Mouse (Mus musculus) liver, embryonic 14.5 days (tissue): ENCODE measurements at regions not wholly inside any gene's neighbourhood (a gene's known extent, or its start where the extent isn't known, plus 50 kb on each side); places are given as distances from the start of the nearest gene placed in this dataset.

Experiments used
- ATAC-seq: fragments of 200-750 bp; cut with Nextera tagmentation; 2 replicates; pipeline ENCODE4 v1.8.0; 2017; ENCODE audit warnings: moderate number of reproducible peaks, mild to moderate bottlenecking, moderate library complexity; ENCODE audit not compliant: insufficient read depth
- DNase-seq, 3 experiments: peaks; one replicate each; pipeline ENCODE4 v3.0.0-alpha.2; 2012 to 2013; ENCODE audit warnings: low read depth in 3 of 3, low spot score in 3 of 3
- H3K27ac ChIP-seq: fragments of 300-500 bp; sonication (generic); 2 replicates; pipeline ENCODE4 v1.5.1; 2014; ENCODE audit warnings: moderate library complexity, mild to moderate bottlenecking, control low read depth, inconsistent platforms
- H3K27me3 ChIP-seq: fragments of 300-500 bp; sonication (generic); 2 replicates; pipeline ENCODE4 v1.6.1; 2014; ENCODE audit warnings: mild to moderate bottlenecking, low read length, moderate library complexity; ENCODE audit not compliant: control insufficient read depth, insufficient read depth
- H3K36me3 ChIP-seq: fragments of 300-500 bp; sonication (generic); replicated peaks from 2 replicates; pipeline ENCODE4 v1.6.1; 2014; ENCODE audit warnings: low read depth; ENCODE audit not compliant: control insufficient read depth, insufficient read depth
- H3K4me1 ChIP-seq, 2 experiments: fragments of 200-500 bp in 1 of 2; fragments of 300-500 bp in 1 of 2; sonication (generic) in 1 of 2; replicated peaks; 2 replicates each; pipeline ENCODE4 v1.6.1; 2012 to 2014; ENCODE audit warnings: antibody characterized with exemption in 1 of 2, inconsistent platforms in 1 of 2, low read length in 1 of 2; ENCODE audit not compliant: control insufficient read depth in 2 of 2, insufficient read depth in 2 of 2
- H3K4me2 ChIP-seq: fragments of 300-500 bp; sonication (generic); 2 replicates; pipeline ENCODE4 v1.6.1; 2014; ENCODE audit warnings: low read depth, mild to moderate bottlenecking, control low read depth, moderate library complexity
- H3K4me3 ChIP-seq, 2 experiments: fragments of 200-500 bp in 1 of 2; fragments of 300-500 bp in 1 of 2; sonication (generic) in 1 of 2; 2 replicates each; pipeline ENCODE4 v1.5.1; 2012 to 2014; ENCODE audit warnings: low read depth in 2 of 2, low read length in 2 of 2, mild to moderate bottlenecking in 2 of 2, control low read depth in 1 of 2, inconsistent platforms in 1 of 2, moderate library complexity in 1 of 2; ENCODE audit not compliant: insufficient read depth in 1 of 2
- H3K9ac ChIP-seq: fragments of 300-500 bp; sonication (generic); replicated peaks from 2 replicates; pipeline ENCODE4 v1.6.1; 2014; ENCODE audit warnings: mild to moderate bottlenecking, control low read depth, moderate library complexity
- H3K9me3 ChIP-seq: fragments of 300-500 bp; sonication (generic); 2 replicates; pipeline ENCODE4 v1.6.1; 2016; ENCODE audit warnings: low read length, mixed read lengths; ENCODE audit not compliant: control insufficient read depth
- CTCF ChIP-seq: IDR thresholded peaks from 2 replicates; pipeline ENCODE4 v1.5.1; 2016; ENCODE audit warnings: antibody characterized with exemption, low read depth, control low read depth
- EP300 ChIP-seq: IDR thresholded peaks from 2 replicates; pipeline ENCODE4 v1.6.1; 2016; ENCODE audit warnings: antibody characterized with exemption, low read depth
- WGBS: fragments of 180-500 bp; shearing (Covaris S2); extraction: QIAGEN DNeasy Blood & Tissue Kit; methylation state at CpG from one replicate; pipeline ENCODE4 v1.1.7; 2014; ENCODE audit not compliant: insufficient replicate concordance; 5-methylcytosine and 5-hydroxymethylcytosine counted together

DNA sequence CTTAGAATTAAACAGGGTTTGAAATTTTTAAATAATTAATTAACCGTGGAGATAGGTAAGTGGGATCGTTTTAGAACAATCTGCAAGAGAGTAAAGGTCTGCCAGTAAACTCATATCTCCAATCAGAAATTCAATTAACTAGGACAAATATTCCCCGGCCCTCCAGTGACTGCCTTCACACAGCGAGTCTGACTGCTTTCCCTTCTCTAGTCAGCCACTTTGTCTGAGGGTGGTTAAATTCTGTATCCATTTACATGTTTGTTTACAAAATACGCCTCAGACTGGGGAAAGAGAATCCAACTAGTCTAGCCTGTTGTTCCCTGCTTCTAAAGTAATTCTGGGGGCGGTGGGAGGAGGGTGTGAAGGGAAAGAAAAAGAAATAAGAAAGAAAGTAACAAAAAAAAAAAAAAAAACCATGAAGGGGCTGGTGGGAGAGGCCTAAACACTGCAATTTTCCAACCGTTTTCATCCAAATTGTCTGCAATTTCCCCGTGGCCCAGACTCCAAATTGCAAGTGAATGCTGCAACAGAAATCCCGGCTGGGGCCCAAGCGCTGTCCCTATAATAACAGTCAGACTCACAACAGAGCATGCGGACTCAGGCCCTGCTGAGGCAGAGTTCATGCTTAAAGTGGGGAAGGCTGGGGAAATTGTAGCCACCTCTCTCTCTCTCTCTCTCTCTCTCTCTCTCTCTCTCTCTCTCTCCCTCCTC is 336.3 kb downstream of the Gm9195 start:
- Histone ChIP-seq H3K9ac (no peak overlapping the region), H3K4me2 (no peak overlapping the region), H3K27ac (no peak overlapping the region), H3K27me3 (no peaks in the 10 kb centered on the region), H3K4me1 (no peaks in the 10 kb centered on the region), H3K36me3 (no peaks in the 10 kb centered on the region), H3K4me3 (no peak overlapping the region), H3K9me3 (no peaks in the 10 kb centered on the region)
- 58% methylated on average over 11 of the region's 11 CpGs for WGBS
- TF ChIP-seq CTCF: no peak
- no peak for TF ChIP-seq EP300
- ATAC-seq (no peak), DNase-seq (no peak)

DNA sequence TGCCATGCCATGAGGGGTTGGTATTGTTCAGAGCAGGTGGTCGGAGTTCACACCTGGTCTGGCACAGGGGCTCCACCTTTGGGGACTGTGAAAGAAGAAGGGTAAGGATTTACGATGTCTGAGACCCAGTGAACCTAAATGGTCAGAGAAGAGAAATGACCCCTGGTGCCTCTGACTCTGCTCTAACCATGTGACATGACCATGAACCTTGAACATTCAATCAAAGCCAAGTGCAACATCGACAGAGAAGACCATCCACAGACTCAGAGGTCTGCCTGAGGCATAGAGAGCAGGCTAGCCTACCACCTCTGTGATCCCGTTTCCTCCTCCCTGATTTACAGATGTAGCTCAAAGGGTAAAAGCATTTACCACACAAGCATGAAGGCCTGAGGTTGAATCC is 340.0 kb downstream of the Gm9195 start:
- ATAC-seq (no peak), DNase-seq (no peak)
- H3K36me3 ChIP-seq: no peaks in the 10 kb centered on the region
- H3K27ac ChIP-seq: no peak overlapping the region
- H3K4me3 ChIP-seq: no peak overlapping the region
- H3K9me3 ChIP-seq: no peaks in the 10 kb centered on the region
- no peaks in the 10 kb centered on the region for H3K4me1 ChIP-seq
- 62% methylated on average over 4 of the region's 4 CpGs for WGBS
- no peak overlapping the region for H3K9ac ChIP-seq
- H3K27me3 ChIP-seq: no peaks in the 10 kb centered on the region
- H3K4me2 ChIP-seq: no peak overlapping the region
- TF ChIP-seq EP300: no peak
- no peak for TF ChIP-seq CTCF

DNA sequence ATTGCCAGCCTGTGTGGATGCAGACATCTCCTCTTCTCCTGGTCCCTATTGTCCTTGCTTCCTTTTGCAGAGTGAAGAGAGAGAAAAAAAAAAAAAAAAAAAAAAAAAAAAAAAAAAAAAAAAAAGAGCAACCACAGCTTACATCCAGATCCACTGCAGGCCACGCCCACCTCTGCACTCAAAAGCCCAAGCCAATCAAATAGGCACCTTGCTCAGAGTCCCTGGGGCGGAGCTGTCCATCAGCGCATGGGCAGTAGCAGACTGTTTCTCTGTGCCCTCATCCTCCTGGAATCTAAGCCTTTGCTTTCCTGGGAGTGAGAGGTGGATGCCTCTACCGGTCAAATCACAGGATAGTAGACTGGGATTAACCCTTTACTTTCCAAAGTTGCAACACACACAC is 342.2 kb downstream of the Gm9195 start:
- Histone ChIP-seq H3K27me3 (no peaks in the 10 kb centered on the region), H3K9me3 (no peaks in the 10 kb centered on the region), H3K9ac (no peak overlapping the region), H3K27ac (no peak overlapping the region), H3K4me2 (no peak overlapping the region), H3K4me1 (no peaks in the 10 kb centered on the region), H3K4me3 (no peak overlapping the region), H3K36me3 (no peaks in the 10 kb centered on the region)
- DNase-seq (no peak), ATAC-seq (no peak)
- TF ChIP-seq CTCF (no peak), EP300 (no peak)
- WGBS: 29% methylated on average over 4 of the region's 4 CpGs

DNA sequence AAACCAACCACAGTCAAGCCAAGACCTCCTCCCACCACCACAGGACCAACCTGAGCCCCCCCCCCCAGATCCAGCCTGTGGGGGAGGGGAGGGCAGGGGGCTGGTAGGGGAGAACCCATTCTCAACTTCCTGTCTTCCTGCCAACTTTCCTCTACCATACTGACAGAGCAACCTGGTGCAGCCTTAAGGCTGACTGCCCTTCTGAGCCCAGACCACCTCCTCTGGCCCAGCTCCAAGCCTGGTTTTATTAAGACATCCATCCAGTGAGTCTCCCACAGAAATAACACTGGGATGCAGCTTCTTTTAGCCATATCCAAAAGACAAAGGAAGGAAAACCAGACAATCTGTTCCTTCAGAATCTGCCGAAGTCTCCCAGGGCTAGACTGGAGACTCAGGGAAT is 342.8 kb downstream of the Gm9195 start:
- WGBS: 52% methylated on average over 1 of the region's 1 CpGs
- ATAC-seq: no peak
- Histone ChIP-seq H3K4me2 (no peak overlapping the region), H3K27me3 (no peaks in the 10 kb centered on the region), H3K4me1 (no peaks in the 10 kb centered on the region), H3K9me3 (no peaks in the 10 kb centered on the region), H3K27ac (no peak overlapping the region), H3K4me3 (no peak overlapping the region), H3K9ac (no peak overlapping the region), H3K36me3 (no peaks in the 10 kb centered on the region)
- DNase-seq: no peak
- TF ChIP-seq EP300 (no peak), CTCF (no peak)

DNA sequence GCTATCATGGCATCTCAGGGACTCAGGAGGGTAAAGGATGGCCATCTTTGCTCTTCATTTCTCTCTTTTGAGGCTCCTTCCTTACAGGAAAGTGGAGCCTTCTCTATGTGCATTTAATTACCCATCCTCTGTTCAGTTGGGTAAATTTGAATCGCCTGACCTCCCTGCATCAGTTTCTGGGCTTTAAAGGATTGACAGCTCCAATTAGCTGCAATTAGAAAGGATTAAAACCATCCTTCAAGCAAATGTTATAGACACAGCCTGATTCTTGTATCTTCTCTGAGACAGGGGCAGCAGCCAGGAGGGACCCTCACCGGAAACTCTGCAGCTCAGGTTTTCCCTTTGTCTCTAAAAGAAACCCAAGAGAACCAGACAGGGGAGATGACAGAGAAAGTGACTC is 345.3 kb downstream of the Gm9195 start:
- Histone ChIP-seq H3K4me3 (no peak overlapping the region), H3K9me3 (no peaks in the 10 kb centered on the region), H3K4me1 (no peaks in the 10 kb centered on the region), H3K4me2 (no peak overlapping the region), H3K27ac (no peak overlapping the region), H3K27me3 (no peaks in the 10 kb centered on the region), H3K9ac (no peak overlapping the region), H3K36me3 (no peaks in the 10 kb centered on the region)
- no peak for DNase-seq
- ATAC-seq: no peak
- WGBS: 52% methylated on average over 2 of the region's 2 CpGs
- TF ChIP-seq CTCF (no peak), EP300 (no peak)
